Mouse (Mus musculus): ENCODE measurements at regions not wholly inside any gene's neighbourhood (a gene's known extent, or its start where the extent isn't known, plus 50 kb on each side); places are given as distances from the start of the nearest gene placed in this dataset.

GRCm38 (mm10) chr10:117528575-117529268 is 100.6 kb upstream of the Cpm start:
- DNase-seq (ENCODE audit: extremely low read depth): no peak
- H3K4me2 ChIP-seq (ENCODE audit: insufficient read depth, low read depth, poor library complexity, severe bottlenecking): no peak overlapping the region
- no peak overlapping the region for H3K4me3 ChIP-seq (replicated peaks in 1 of 3; ENCODE audit: low read depth in 2 of 3, low read length in 2 of 3, poor library complexity in 1 of 3)
- H3K27ac ChIP-seq (ENCODE audit: insufficient read depth, low read depth): no peak overlapping the region
- H3K79me2 ChIP-seq (replicated peaks; ENCODE audit: control insufficient read depth, extremely low read depth, insufficient read depth, poor library complexity, severe bottlenecking): no peaks in the 10 kb centered on the region
- peaks cover 9% of the 10 kb centered on the region for H3K9me3 ChIP-seq (replicated peaks; ENCODE audit: low read length)
- dilution Hi-C loops (cut with MboI; ENCODE audit: extremely low pct_ligation_motif_present, extremely low pct_unique_long_range_greater_than_20kb, low sequenced_read_pairs) (no loop called here), in situ Hi-C loops (cut with MboI; ENCODE audit: low pct_ligation_motif_present, low pct_unique_long_range_greater_than_20kb, low sequenced_read_pairs) (no loop called here)
- peaks cover 8 to 27% of the 10 kb centered on the region in 2 experiments for H3K4me1 ChIP-seq (ENCODE audit: control insufficient read depth in 1 of 2, insufficient read depth in 2 of 2)
- no peaks in the 10 kb centered on the region for H3K36me3 ChIP-seq (replicated peaks in 1 of 2; ENCODE audit: control insufficient read depth in 1 of 2, insufficient read depth in 1 of 2, low read length in 1 of 2)
- no peaks in the 10 kb centered on the region for H3K27me3 ChIP-seq (replicated peaks)
- no peak overlapping the region for H3K9ac ChIP-seq (ENCODE audit: insufficient read depth, low read depth)
- TF ChIP-seq BHLHE40 (IDR thresholded peaks at IDR 0.05; ENCODE audit: low read depth, low read length): no peak
- TF ChIP-seq MAFK (IDR thresholded peaks at IDR 0.05; ENCODE audit: insufficient replicate concordance, low read length): no peak
- no peak for TF ChIP-seq ZMIZ1 (IDR thresholded peaks at IDR 0.05; ENCODE audit: low read depth, low read length)
- TF ChIP-seq USF1 (IDR thresholded peaks at IDR 0.05; ENCODE audit: low read depth, low read length): no peak
- TF ChIP-seq SMC3 (IDR thresholded peaks at IDR 0.05; ENCODE audit: low read depth, low read length): no peak
- TF ChIP-seq PAX5 (IDR thresholded peaks at IDR 0.05; ENCODE audit: low read length): no peak
- no peak for TF ChIP-seq POLR2A (IDR thresholded peaks at IDR 0.05; ENCODE audit: low read depth, low read length)
- no peak for TF ChIP-seq MAX (IDR thresholded peaks at IDR 0.05; ENCODE audit: low read length)
- TF ChIP-seq ZC3H11A (IDR thresholded peaks at IDR 0.05; ENCODE audit: low read depth, low read length): no peak

- H3K27me3 ChIP-seq (replicated peaks): peaks cover 3% of the 10 kb centered on the region
- dilution Hi-C loops (cut with MboI; ENCODE audit: extremely low pct_ligation_motif_present, extremely low pct_unique_long_range_greater_than_20kb, low sequenced_read_pairs) (no loop called here), in situ Hi-C loops (cut with MboI; ENCODE audit: low pct_ligation_motif_present, low pct_unique_long_range_greater_than_20kb, low sequenced_read_pairs) (no loop called here)
- no peak overlapping the region for H3K27ac ChIP-seq (ENCODE audit: insufficient read depth, low read depth)
- H3K9me3 ChIP-seq (replicated peaks; ENCODE audit: low read length): peaks cover 4% of the 10 kb centered on the region
- no peak overlapping the region for H3K4me3 ChIP-seq (replicated peaks in 1 of 3; ENCODE audit: low read depth in 2 of 3, low read length in 2 of 3, poor library complexity in 1 of 3)
- no peak for DNase-seq (ENCODE audit: extremely low read depth)
- H3K4me2 ChIP-seq (ENCODE audit: insufficient read depth, low read depth, poor library complexity, severe bottlenecking): no peak overlapping the region
- H3K4me1 ChIP-seq (ENCODE audit: control insufficient read depth in 1 of 2, insufficient read depth in 2 of 2): peaks cover 8 to 27% of the 10 kb centered on the region in 2 experiments
- no peak for TF ChIP-seq SIN3A (IDR thresholded peaks at IDR 0.05; ENCODE audit: low read length)
- TF ChIP-seq TBP (conservative IDR thresholded peaks at IDR 0.05; ENCODE audit: low read depth, low read length): no peak
- TF ChIP-seq JUND (conservative IDR thresholded peaks at IDR 0.05; ENCODE audit: low read depth, low read length): no peak
- TF ChIP-seq E2F4 (IDR thresholded peaks at IDR 0.05; ENCODE audit: insufficient replicate concordance, low read depth, low read length): no peak
- TF ChIP-seq IRF4 (IDR thresholded peaks at IDR 0.05; ENCODE audit: low read depth, low read length): no peak
- no peak for TF ChIP-seq JUN (IDR thresholded peaks at IDR 0.05; ENCODE audit: insufficient read depth, low read depth, low read length)
- no peak for TF ChIP-seq NELFE (IDR thresholded peaks at IDR 0.05; ENCODE audit: low read depth, low read length)
- TF ChIP-seq RAD21 (IDR thresholded peaks at IDR 0.05; ENCODE audit: low read depth, low read length): no peak
- no peak for TF ChIP-seq TCF12 (IDR thresholded peaks at IDR 0.05; ENCODE audit: low read depth, low read length)
- no peak for TF ChIP-seq NRF1 (IDR thresholded peaks at IDR 0.05; ENCODE audit: low read depth, low read length)
- TF ChIP-seq GABPA (IDR thresholded peaks at IDR 0.05; ENCODE audit: insufficient replicate concordance, low read depth, low read length): no peak
- no peaks in the 10 kb centered on the region for H3K36me3 ChIP-seq (replicated peaks in 1 of 2; ENCODE audit: control insufficient read depth in 1 of 2, insufficient read depth in 1 of 2, low read length in 1 of 2)
- no peak overlapping the region for H3K9ac ChIP-seq (ENCODE audit: insufficient read depth, low read depth)
- H3K79me2 ChIP-seq (replicated peaks; ENCODE audit: control insufficient read depth, extremely low read depth, insufficient read depth, poor library complexity, severe bottlenecking): no peaks in the 10 kb centered on the region
Observed at GRCm38 (mm10) chr10:117527979-117528378, 101.3 kb upstream of the Cpm start.

Measured in CH12.LX (cell line).